Mouse (Mus musculus): ENCODE data around the gene Rps6kl1.

DNA sequence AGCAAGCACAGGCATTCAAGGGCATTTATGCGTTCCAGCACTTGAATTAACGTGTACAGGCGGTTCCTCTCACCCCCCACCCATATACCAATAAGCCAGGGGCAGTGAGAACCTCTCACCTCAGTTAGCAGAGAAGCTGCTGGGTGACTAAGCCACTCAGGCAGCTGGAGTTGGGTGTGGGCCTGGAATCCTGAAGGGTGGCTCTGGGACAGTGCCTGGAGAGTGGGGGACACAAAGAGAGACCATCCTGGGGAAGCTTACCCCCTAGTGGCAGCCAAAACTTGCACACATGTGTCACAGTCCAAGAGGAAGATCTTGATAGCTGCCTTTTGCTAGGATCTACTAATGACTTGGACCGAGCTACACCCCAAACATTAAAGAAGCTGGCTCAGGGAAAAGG is 14.4 kb downstream of the Rps6kl1 start:
- no peak for TF ChIP-seq CTCF (conservative IDR thresholded peaks at IDR 0.05; ENCODE audit: insufficient read depth, insufficient read length, low read depth, low read length)
- TF ChIP-seq POLR2A (IDR thresholded peaks at IDR 0.05; ENCODE audit: low read depth, low read length): no peak

Data from kidney, adult 2 months (tissue).